Mouse (Mus musculus) kidney, embryonic 15.5 days (tissue): ENCODE results near the gene Pde7b. TPM values are rescaled to one million over a fixed set of nuclear protein-coding genes. Genes with fewer than 3 reads are reported as not detected.

Source experiments
- ATAC-seq: fragments of 200-750 bp; cut with Nextera tagmentation; replicated peaks from 2 replicates; pipeline ENCODE4 v1.8.0; 2017; ENCODE audit warnings: moderate TSS enrichment; ENCODE audit not compliant: low FRiP score
- H3K27ac ChIP-seq: fragments of 300-500 bp; sonication (generic); 2 replicates; pipeline ENCODE4 v1.5.1; 2015; ENCODE audit warnings: mild to moderate bottlenecking, inconsistent platforms
- H3K27me3 ChIP-seq: fragments of 300-500 bp; sonication (generic); 2 replicates; pipeline ENCODE4 v1.6.1; 2015; ENCODE audit warnings: inconsistent platforms
- H3K36me3 ChIP-seq: fragments of 300-500 bp; sonication (generic); 2 replicates; pipeline ENCODE4 v1.6.1; 2015; ENCODE audit warnings: inconsistent platforms
- H3K4me1 ChIP-seq: fragments of 300-500 bp; sonication (generic); 2 replicates; pipeline ENCODE4 v1.6.1; 2015; ENCODE audit warnings: inconsistent platforms
- H3K4me2 ChIP-seq: fragments of 300-500 bp; sonication (generic); 2 replicates; pipeline ENCODE4 v1.6.1; 2015; ENCODE audit warnings: moderate library complexity, mild to moderate bottlenecking, inconsistent platforms
- H3K4me3 ChIP-seq: fragments of 300-500 bp; sonication (generic); replicated peaks from 2 replicates; pipeline ENCODE4 v1.5.1; 2015; ENCODE audit warnings: mild to moderate bottlenecking, inconsistent platforms
- H3K9ac ChIP-seq: fragments of 300-500 bp; sonication (generic); 2 replicates; pipeline ENCODE4 v1.6.1; 2015; ENCODE audit warnings: mild to moderate bottlenecking, inconsistent platforms
- H3K9me3 ChIP-seq: fragments of 300-500 bp; sonication (generic); replicated peaks from 2 replicates; pipeline ENCODE4 v1.6.1; 2016; ENCODE audit warnings: inconsistent platforms
- WGBS: fragments of 180-500 bp; shearing (Covaris S2); methylation state at CpG from one replicate; pipeline ENCODE4 v1.1.7; 2015; ENCODE audit warnings: mixed read lengths; 5-methylcytosine and 5-hydroxymethylcytosine counted together
- polyA plus RNA-seq: library from polyadenylated mRNA; unstranded; fragments of >200 nt; fragmentation: Nextera tagmentation; extraction: Ambion mirVana; gene quantifications from 2 replicates; pipeline ENCODE4 v1.2.1, GENCODE M21; 2015

The Pde7b gene
- polyA plus RNA-seq, 1 experiment from 2014 or later, result 5.3 TPM

DNA sequence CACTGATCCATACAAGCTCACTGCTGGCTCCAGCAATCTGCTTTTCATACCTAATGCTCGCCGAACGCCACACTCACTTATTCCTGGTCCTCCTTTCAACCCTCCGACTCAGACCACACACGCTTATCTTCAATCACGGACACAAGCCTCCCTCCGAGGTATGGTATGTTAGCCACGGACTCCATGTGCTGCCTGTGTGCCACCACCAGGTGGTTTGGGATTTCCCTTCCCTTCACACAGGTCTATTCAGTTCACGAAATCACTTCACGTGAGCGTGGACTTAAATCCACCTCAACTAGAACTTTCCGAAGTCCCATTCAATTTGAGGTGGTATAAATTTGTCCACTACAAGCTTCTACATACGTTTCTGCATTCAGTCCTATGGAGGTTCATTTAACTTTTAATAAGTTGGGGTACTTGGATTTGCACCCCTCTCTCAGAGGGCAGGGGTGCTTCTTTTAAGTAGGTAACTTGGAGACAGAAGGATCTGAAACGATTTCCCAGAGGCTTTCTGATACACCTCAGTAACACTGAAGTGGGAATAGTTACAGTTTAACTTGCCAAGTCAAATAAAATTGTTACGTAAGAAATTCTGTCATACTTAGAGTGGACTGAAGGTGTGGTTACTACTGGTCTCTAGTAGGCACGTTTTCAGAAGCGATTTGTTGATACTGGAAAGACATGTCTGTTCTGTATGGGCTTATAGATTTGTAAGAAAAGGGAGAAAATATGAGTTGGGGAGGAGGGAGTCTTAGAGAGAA is 221.4 kb downstream of the Pde7b start:
- H3K27me3 ChIP-seq, result no peaks in the 10 kb centered on the region
- H3K36me3 ChIP-seq, result no peaks in the 10 kb centered on the region
- no peak overlapping the region for H3K4me2 ChIP-seq
- peaks cover 16% of the 10 kb centered on the region for H3K4me1 ChIP-seq
- ATAC-seq, result 0 out of 2 replicates have a peak, but pooled peaks have one; percentile 26
- no peak overlapping the region for H3K4me3 ChIP-seq
- no peak overlapping the region for H3K9ac ChIP-seq
- H3K9me3 ChIP-seq, result no peaks in the 10 kb centered on the region
- H3K27ac ChIP-seq, result no peak overlapping the region
- 82% methylated on average over 17 of the region's 17 CpGs for WGBS

DNA sequence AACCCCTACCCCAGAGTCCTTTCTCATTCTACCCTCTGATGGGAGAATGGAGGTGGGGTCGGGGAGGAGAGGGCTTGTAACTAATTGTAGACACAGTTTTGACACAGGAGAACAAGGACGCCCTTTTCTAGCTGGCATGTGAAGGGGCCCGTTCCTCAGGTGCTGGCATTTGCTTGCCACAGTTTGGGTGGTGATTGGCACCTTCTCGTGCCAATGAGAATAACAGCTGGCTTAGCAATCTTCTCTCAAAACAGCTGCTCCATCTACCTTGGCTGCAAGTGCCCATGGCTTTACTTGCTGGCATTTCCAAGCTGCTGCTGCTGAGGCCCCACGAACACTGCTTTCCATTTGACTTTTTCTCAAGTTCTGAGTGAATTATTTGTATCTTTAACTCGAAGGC is 223.7 kb downstream of the Pde7b start:
- no peaks in the 10 kb centered on the region for H3K9me3 ChIP-seq
- no peak overlapping the region for H3K9ac ChIP-seq
- no peaks in the 10 kb centered on the region for H3K27me3 ChIP-seq
- no peaks in the 10 kb centered on the region for H3K36me3 ChIP-seq
- no peak overlapping the region for H3K4me3 ChIP-seq
- 83% methylated on average over 6 of the region's 6 CpGs for WGBS
- H3K27ac ChIP-seq, result no peak overlapping the region
- ATAC-seq, result no peak
- H3K4me1 ChIP-seq, result peaks cover 11% of the 10 kb centered on the region
- H3K4me2 ChIP-seq, result no peak overlapping the region

DNA sequence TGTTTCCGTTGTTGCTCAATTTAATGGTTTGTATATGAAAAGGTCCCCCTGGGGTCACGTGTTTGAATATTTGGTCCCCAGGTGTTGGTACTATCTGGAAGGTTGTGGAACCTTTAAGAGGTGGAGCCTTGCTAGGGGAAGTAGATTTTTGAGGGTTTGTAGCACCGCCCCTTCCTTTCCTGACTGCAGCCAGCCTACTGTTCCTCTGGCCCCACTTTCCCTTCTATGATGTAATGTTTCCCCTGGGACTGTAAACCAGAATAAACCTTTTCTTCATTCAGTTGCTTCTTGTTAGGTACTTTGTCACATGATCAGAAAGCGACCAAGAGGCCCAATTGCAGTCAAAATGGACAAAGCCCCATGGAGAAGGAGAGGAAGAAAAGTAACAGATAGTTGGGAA is 229.8 kb downstream of the Pde7b start:
- no peak overlapping the region for H3K9ac ChIP-seq

DNA sequence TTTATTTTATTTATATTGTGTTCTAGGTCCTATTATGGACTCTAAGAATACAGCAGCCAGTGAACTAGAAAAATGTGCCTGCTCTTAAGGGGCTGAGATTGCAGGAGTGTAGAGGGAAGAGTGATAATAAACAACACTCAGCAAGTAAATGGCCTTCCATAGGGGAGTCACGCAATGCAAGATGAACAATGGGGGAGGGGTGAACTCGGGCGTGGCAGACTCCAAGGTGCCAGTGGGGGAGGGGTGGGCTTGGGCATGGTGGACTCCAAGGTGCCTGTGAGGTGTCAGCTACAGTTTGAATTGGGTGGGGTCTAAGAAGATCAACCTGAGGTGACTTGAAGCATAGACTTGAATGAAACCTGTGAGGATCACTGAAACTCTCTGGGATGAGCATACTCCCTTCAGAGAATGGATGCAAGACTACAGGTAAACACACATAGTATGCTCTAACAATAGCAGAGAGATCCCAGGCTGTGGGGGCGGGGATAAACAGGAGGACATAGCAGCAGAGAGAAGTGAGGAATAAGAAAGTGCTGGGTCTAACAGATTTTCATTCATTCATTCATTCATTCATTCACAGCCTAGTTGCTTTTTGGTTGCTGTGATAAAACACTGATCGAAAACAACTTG is 230.9 kb downstream of the Pde7b start:
- Histone ChIP-seq H3K9me3 (no peaks in the 10 kb centered on the region), H3K4me3 (no peak overlapping the region)
- WGBS, result 80% methylated on average over 5 of the region's 5 CpGs

More for the DNA sequence above, 229.8 kb downstream of the Pde7b start:
- ATAC-seq, result no peak
- no peak overlapping the region for H3K4me3 ChIP-seq
- no peak overlapping the region for H3K27ac ChIP-seq
- no peaks in the 10 kb centered on the region for H3K27me3 ChIP-seq
- 0 out of 2 replicates have a peak, but pooled peaks cover 3% of the 10 kb centered on the region for H3K4me1 ChIP-seq
- no peak overlapping the region for H3K4me2 ChIP-seq
- H3K36me3 ChIP-seq, result no peaks in the 10 kb centered on the region
- H3K9me3 ChIP-seq, result no peaks in the 10 kb centered on the region
- WGBS, result 89% methylated on average over 4 of the region's 4 CpGs

DNA sequence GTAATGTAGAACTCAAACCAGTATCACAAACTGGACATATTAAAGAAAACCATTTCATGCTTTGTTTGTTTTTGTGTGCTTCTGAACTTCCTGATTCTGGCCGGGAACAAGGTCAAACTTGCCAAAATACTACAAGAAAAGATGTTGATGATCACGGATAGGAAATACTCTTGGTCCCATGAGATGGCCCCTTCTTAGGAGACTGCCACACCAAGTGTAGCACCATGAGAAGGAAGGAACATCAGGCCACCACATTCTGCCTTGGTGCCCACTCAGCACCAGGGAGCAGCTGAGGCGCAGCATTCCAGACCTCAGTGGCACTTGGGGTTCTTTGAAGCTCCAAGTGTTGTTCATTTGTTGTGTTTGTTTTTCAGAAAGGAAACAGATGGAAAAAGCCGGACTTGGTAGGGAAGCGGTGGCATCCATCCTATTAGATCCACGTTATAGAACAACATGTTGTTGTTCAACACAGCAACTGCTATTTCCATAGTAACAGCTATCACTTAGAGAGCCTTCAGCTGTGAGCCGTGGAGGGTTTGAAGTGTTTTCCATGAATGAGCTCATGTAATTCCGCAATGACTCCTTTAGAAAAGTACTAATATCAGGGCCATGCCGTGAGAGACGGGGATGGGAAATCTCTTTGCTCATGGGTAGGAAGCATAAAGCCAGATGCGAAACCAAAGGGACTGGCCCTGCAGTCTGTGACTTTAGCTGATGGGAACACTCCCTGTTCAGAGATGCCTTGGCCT is 232.5 kb downstream of the Pde7b start:
- no peak overlapping the region for H3K4me3 ChIP-seq
- ATAC-seq, result no peak
- H3K27me3 ChIP-seq, result no peaks in the 10 kb centered on the region
- no peak overlapping the region for H3K4me2 ChIP-seq
- no peaks in the 10 kb centered on the region for H3K9me3 ChIP-seq
- H3K36me3 ChIP-seq, result no peaks in the 10 kb centered on the region
- H3K9ac ChIP-seq, result no peak overlapping the region
- H3K27ac ChIP-seq, result peak overlapping the region; percentile 13; the same call in 1 of the 2 replicates
- WGBS, result 71% methylated on average over 11 of the region's 11 CpGs
- H3K4me1 ChIP-seq, result 0 out of 2 replicates have a peak, but pooled peaks cover 3% of the 10 kb centered on the region

More for the DNA sequence above, 230.9 kb downstream of the Pde7b start:
- H3K36me3 ChIP-seq, result no peaks in the 10 kb centered on the region
- no peak overlapping the region for H3K4me2 ChIP-seq
- ATAC-seq, result no peak
- no peaks in the 10 kb centered on the region for H3K27me3 ChIP-seq
- no peak overlapping the region for H3K27ac ChIP-seq
- 0 out of 2 replicates have a peak, but pooled peaks cover 3% of the 10 kb centered on the region for H3K4me1 ChIP-seq
- H3K9ac ChIP-seq, result no peak overlapping the region

DNA sequence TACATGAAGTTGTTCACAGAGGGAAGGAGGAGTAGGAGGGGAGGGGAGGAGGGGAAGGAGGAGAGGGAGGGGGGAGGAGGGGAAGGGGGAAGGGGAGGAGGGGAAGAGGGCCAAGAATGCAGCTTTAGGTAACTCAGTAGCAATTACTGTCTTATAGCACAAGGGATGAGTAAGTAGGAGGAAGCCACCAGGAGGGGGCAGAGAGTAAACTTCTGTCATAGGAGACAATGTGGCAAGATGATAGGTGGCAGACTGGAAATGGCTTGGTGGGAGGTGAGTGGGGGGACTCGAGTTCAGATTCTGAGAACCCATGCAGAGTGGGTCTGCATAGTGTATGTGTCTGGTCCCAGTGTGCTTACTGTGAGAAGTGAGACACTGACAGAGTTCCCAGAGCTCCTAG is 234.1 kb downstream of the Pde7b start:
- H3K4me3 ChIP-seq, result no peak overlapping the region
- H3K27ac ChIP-seq, result no peak overlapping the region
- no peak overlapping the region for H3K9ac ChIP-seq
- no peaks in the 10 kb centered on the region for H3K9me3 ChIP-seq
- no peak for ATAC-seq
- H3K4me1 ChIP-seq, result peaks cover 16% of the 10 kb centered on the region; the same call in 1 of the 2 replicates
- H3K36me3 ChIP-seq, result no peaks in the 10 kb centered on the region
- no peaks in the 10 kb centered on the region for H3K27me3 ChIP-seq
- H3K4me2 ChIP-seq, result no peak overlapping the region
- WGBS, result 52% methylated on average over 1 of the region's 1 CpGs

DNA sequence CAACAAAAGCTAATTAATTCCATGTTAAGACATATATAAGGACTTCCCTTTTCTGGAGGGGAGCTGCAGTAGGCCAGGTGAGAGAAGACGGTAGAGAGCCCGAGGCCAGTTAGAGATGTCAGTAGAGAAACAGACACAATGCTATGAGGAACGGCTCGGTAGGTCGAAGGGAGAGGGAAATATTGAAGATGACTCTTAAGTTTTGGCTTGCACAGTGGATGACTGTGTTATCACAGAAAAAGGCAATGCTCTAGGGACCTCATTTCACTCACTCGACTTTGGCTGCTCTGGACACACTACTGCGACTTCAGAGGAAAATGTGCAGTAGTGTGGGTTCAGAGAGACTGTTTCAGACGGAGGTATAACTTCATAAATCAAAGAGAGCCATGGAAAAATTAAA is 234.6 kb downstream of the Pde7b start:
- Histone ChIP-seq H3K4me3 (no peak overlapping the region), H3K9ac (no peak overlapping the region), H3K27me3 (no peaks in the 10 kb centered on the region), H3K4me2 (no peak overlapping the region), H3K9me3 (no peaks in the 10 kb centered on the region), H3K4me1 (peaks cover 16% of the 10 kb centered on the region; the same call in 1 of the 2 replicates), H3K27ac (no peak overlapping the region), H3K36me3 (no peaks in the 10 kb centered on the region)
- 77% methylated on average over 8 of the region's 8 CpGs for WGBS
- no peak for ATAC-seq

DNA sequence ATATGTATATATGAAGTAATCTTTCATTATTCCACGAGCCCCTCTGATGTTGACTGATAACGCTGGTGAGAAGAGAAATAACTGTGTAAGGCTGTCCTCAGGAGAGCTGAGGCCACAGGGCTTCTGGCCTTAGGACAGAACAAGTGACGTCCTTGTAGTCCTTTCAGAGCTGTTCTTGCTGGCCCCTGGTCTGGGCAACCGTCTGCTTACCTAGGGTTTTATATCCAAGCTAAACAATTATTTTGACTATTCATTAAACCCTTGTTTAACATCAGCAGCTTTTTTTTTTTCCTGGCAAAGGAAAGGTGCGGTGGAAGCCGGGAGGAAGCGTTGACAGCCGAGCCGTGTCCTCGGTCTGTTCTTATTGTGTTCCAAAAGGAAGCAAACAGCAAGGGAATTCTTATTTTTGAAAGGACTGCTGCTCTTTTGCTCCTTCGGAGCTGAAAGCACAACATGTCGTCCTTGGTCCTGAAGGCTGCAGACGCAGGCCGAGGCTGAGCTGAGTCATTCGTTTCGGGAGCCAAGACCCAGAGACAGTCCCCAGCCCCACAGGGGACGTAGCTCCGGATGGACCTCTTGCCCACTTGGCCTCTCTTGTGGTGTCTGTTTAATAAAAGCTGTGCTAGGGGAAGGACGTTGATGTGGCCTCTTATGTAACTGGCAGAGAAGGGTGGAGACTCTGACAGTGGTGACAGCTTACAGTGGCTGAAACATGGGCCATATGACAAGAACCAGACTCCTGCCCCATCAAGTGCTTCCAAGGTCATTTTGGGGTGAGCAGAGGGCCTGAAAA is 238.2 kb downstream of the Pde7b start:
- Histone ChIP-seq H3K36me3 (no peaks in the 10 kb centered on the region), H3K4me2 (no peak overlapping the region), H3K4me1 (peaks cover 15% of the 10 kb centered on the region; the same call in 1 of the 2 replicates), H3K4me3 (no peak overlapping the region), H3K27me3 (no peaks in the 10 kb centered on the region), H3K9me3 (no peaks in the 10 kb centered on the region), H3K27ac (peak overlapping the region; percentile 41; the same call in 1 of the 2 replicates), H3K9ac (no peak overlapping the region)
- ATAC-seq, result no peak
- 59% methylated on average over 19 of the region's 19 CpGs for WGBS

DNA sequence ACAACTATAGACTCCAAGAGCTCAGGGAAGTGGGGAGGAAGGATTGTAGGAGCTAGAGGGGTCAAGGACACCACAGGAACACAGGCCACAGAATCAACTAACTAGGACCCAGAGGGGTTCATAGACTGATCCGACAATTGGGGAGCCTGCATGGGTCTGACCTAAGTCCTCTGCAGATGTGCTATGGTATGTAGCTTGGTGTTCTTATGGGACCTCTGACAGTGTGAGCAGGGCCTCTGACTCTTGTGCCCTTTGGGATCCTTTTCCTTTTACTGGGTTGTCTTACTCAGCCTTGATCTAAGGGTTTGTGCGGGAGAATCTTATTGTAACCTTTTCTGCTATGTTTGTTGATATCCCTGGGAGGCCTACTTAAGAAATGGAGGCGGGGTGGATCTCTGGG is 239.1 kb downstream of the Pde7b start:
- H3K9me3 ChIP-seq, result no peaks in the 10 kb centered on the region
- no peaks in the 10 kb centered on the region for H3K36me3 ChIP-seq
- H3K4me3 ChIP-seq, result no peak overlapping the region
- H3K9ac ChIP-seq, result no peak overlapping the region
- no peak overlapping the region for H3K4me2 ChIP-seq
- WGBS, result 60% methylated on average over 3 of the region's 3 CpGs
- no peaks in the 10 kb centered on the region for H3K27me3 ChIP-seq
- H3K4me1 ChIP-seq, result peaks cover 19% of the 10 kb centered on the region; the same call in 1 of the 2 replicates
- H3K27ac ChIP-seq, result no peak overlapping the region
- no peak for ATAC-seq

DNA sequence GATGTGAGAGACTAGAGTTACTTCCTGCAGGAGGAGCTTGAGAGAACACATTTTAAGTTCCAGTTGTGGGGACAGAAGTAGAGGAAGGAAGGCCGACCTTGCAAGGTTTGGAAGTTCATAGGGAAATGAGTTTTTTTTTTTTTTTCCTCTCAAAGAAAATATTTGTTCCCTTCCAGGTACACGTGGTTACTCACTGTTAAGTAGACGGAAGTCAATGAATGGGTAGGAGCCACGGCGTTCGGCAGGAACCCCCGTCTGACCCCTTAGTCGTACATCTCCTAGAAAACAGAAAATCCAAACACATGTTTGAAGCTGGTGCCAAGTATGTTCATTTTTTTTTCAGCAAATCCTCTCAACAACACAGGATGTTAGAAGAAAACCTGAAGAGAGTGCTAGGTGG is 245.4 kb downstream of the Pde7b start:
- no peaks in the 10 kb centered on the region for H3K27me3 ChIP-seq
- 43% methylated on average over 8 of the region's 8 CpGs for WGBS
- H3K27ac ChIP-seq, result 0 out of 2 replicates have a peak overlapping the region, but pooled peaks have one; percentile 30
- H3K9ac ChIP-seq, result no peak overlapping the region
- no peaks in the 10 kb centered on the region for H3K36me3 ChIP-seq
- no peak overlapping the region for H3K4me2 ChIP-seq
- H3K4me3 ChIP-seq, result no peak overlapping the region
- peaks cover 15% of the 10 kb centered on the region for H3K4me1 ChIP-seq
- 0 out of 2 replicates have a peak, but pooled peaks have one; percentile 40 for ATAC-seq
- H3K9me3 ChIP-seq, result no peaks in the 10 kb centered on the region

DNA sequence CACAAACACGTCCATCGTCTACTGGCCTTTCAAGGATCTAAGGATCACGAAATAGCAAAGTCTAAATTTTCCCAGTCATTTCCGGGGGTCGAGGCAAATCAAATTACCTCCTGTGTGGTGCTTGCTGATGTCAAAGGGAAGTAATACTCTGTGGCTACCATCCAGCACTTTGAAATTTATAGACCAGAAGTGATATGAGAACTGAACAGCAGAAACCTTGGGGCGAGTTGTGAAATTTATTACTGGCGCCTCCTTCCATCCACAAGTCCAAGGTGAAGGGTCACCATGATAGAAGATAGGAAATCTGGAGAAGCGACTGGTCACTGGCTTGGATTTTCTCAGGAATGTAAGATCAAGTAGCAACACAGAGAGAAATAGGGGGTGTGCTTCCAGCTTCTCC is 246.4 kb downstream of the Pde7b start:
- ATAC-seq, result peak; percentile 55; the same call in 1 of the 2 replicates
- no peaks in the 10 kb centered on the region for H3K36me3 ChIP-seq
- no peak overlapping the region for H3K27ac ChIP-seq
- WGBS, result 24% methylated on average over 8 of the region's 8 CpGs
- H3K9me3 ChIP-seq, result no peaks in the 10 kb centered on the region
- peaks cover 15% of the 10 kb centered on the region for H3K4me1 ChIP-seq
- no peak overlapping the region for H3K4me2 ChIP-seq
- H3K4me3 ChIP-seq, result no peak overlapping the region
- no peaks in the 10 kb centered on the region for H3K27me3 ChIP-seq
- no peak overlapping the region for H3K9ac ChIP-seq
